Mouse (Mus musculus): Measurements from ENCODE around the gene Hpse.

DNA sequence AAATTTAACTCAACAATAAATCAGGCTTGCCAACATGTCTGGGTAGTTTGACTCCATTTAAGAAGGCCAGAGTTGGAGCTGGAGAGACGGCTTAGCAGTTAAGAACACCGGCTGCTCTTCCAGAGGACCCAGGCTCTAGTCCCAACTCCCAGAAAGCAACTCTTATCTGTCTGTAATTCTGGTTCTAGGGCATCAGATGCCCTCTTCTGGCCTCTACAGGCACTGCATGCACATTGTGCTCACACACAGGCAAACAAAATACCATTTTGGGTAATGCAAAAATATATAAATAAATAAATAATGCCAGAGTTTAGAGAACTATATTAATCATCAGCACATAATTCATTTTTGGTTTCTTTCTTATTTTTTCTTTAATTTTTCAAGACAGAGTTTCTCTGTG, 15.2 kb downstream of the Hpse start:
- no peak for TF ChIP-seq GATA2 (IDR thresholded peaks at IDR 0.05; ENCODE audit: borderline replicate concordance, low read depth, low read length)
- no peak for TF ChIP-seq TAL1 (conservative IDR thresholded peaks at IDR 0.05; ENCODE audit: low read depth, low read length)
- TF ChIP-seq CTCF (IDR thresholded peaks at IDR 0.05; ENCODE audit: low read depth, low read length), result 0 out of 2 replicates have a peak, but pooled peaks have one; percentile 10

All from G1E (cell line).